Comparison of ENCODE assay signal across 11 mouse cellular contexts in the genomic region with DNA sequence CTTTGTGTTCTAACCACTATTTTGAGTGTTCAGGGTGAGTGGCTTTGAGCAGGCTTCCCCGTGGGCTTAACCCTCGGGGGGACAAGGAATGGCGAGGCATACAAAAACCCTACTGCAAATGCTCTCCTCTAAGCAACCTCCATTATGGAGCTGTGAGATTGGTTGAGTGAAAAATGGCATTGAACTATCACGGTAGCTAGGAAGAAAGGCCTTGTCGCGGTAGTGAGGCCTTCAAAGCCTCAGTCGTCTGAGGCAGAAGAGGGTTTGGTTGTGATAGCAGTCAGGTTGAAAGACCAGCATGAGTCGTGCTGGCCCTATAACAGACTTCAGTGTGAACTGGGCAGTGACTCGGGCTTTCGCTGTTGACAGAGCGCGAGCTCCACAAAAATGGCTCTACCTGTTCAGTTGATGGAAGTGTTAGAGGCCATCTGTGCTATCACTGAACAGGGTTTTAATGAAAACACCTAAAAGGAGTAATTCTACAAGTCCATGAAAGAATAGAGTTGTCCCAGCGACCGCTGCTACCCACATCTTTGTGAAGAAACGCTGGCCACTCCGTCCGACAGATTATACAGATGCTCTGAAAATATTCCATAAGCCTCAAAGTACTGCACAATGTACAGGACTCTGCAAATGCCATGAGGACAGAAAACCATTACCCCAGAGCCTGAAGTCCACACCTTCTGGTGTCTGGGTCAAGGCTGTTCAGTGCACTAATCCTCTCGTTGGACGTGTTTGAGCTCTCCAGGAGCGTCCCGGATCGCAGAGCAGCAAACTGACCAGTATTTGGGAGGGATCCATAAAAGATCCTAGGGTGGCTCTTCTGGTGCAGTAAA. TPM values are rescaled to one million over a fixed set of nuclear protein-coding genes. Genes with fewer than 3 reads are reported as not detected.
DNase-seq lines count a peak whose midpoint lies in the region; ATAC-seq lines count a peak whose summit lies in the region.
"Had no signal": no experiment of that assay in that cellular context is flagged by ENCODE, and none has a peak within 500 bp of the region (broad histone marks: within the 10 kb centered on the region; RNA-seq: fewer than 3 reads in every experiment).

No protein-coding gene starts in this region.

- 0 out of 2 replicates have a peak, but pooled peaks have one; percentile 24 for ATAC-seq in cerebellum, adult (ENCODE audit: insufficient number of reproducible peaks, low FRiP score, low TSS enrichment)
- 0 out of 2 replicates have a peak, but pooled peaks have one; percentile 5 for ATAC-seq in forebrain, embryonic 15.5 days (replicated peaks)
- peak; percentile 26; the same call in 1 of the 2 replicates for ATAC-seq in midbrain, embryonic 16.5 days
- no peak for ATAC-seq in liver, embryonic 11.5 days (replicated peaks; ENCODE audit: low FRiP score)

- H3K4me3 ChIP-seq in forebrain, embryonic 15.5 days = peak overlapping the region; percentile 34
- peak overlapping the region; percentile 1; the same call in 1 of the 2 replicates for H3K4me3 ChIP-seq in midbrain, embryonic 16.5 days (ENCODE audit: low read depth, low read length)
- no peak overlapping the region for H3K4me3 ChIP-seq in liver, embryonic 11.5 days (ENCODE audit: low read depth, low read length)

- H3K9ac ChIP-seq in forebrain, embryonic 15.5 days (replicated peaks) = peak overlapping the region; percentile 24
- H3K9ac ChIP-seq in midbrain, embryonic 16.5 days (ENCODE audit: low read depth, low read length) = peak overlapping the region; percentile 31
- no peak overlapping the region for H3K9ac ChIP-seq in liver, embryonic 11.5 days (ENCODE audit: low read depth, low read length)
- H3K9ac ChIP-seq: heart, embryonic 13.5 days; limb, embryonic 15.5 days had no signal

- DNase-seq in cerebellum, postnatal 14 days = peak; percentile 69 to 75
- DNase-seq in heart, postnatal 10 days = no peak
- DNase-seq in right cerebral cortex, postnatal 10 days (ENCODE audit: low spot score in 2 of 2) = no peak
- no peak for DNase-seq in liver, embryonic 11.5 days (ENCODE audit: low spot score)
- DNase-seq: kidney, adult 9 months had no signal

- H3K27me3 ChIP-seq in forebrain, embryonic 15.5 days = peaks cover 74% of the 10 kb centered on the region
- H3K27me3 ChIP-seq in midbrain, embryonic 16.5 days (ENCODE audit: control insufficient read depth, insufficient read depth, low read depth, low read length) = peaks cover 23% of the 10 kb centered on the region
- peaks cover 88% of the 10 kb centered on the region for H3K27me3 ChIP-seq in liver, embryonic 11.5 days (replicated peaks; ENCODE audit: control insufficient read depth, insufficient read depth, low read length)

- peaks cover 16% of the 10 kb centered on the region for H3K4me1 ChIP-seq in forebrain, embryonic 15.5 days
- peaks cover 9% of the 10 kb centered on the region for H3K4me1 ChIP-seq in midbrain, embryonic 16.5 days (ENCODE audit: control insufficient read depth, insufficient read depth, low read length)
- H3K4me1 ChIP-seq in liver, embryonic 11.5 days (replicated peaks; ENCODE audit: control insufficient read depth, insufficient read depth, low read length) = no peaks in the 10 kb centered on the region

- intact Hi-C loops in heart, postnatal 10 days (cut with DNase I) = no loop called here

- peak overlapping the region; percentile 79 for H3K27ac ChIP-seq in forebrain, embryonic 15.5 days (replicated peaks)
- H3K27ac ChIP-seq in midbrain, embryonic 16.5 days (ENCODE audit: low read length) = peak overlapping the region; percentile 76
- no peak overlapping the region for H3K27ac ChIP-seq in liver, embryonic 11.5 days (ENCODE audit: low read depth, low read length)
- H3K27ac ChIP-seq: heart, embryonic 13.5 days; limb, embryonic 15.5 days had no signal

- H3K9me3 ChIP-seq in forebrain, embryonic 15.5 days = no peaks in the 10 kb centered on the region
- no peaks in the 10 kb centered on the region for H3K9me3 ChIP-seq in midbrain, embryonic 16.5 days (replicated peaks; ENCODE audit: control insufficient read depth, low read length, poor library complexity, severe bottlenecking)
- no peaks in the 10 kb centered on the region for H3K9me3 ChIP-seq in liver, embryonic 11.5 days (ENCODE audit: control insufficient read depth, low read length)
- H3K9me3 ChIP-seq: heart, embryonic 13.5 days; limb, embryonic 15.5 days had no signal

- WGBS in forebrain, embryonic 15.5 days = 29% methylated on average over 22 of the region's 22 CpGs
- 11% methylated on average over 22 of the region's 22 CpGs for WGBS in midbrain, embryonic 16.5 days
- WGBS in liver, embryonic 11.5 days = 6% methylated on average over 22 of the region's 22 CpGs

- no peaks in the 10 kb centered on the region for H3K36me3 ChIP-seq in forebrain, embryonic 15.5 days
- H3K36me3 ChIP-seq in midbrain, embryonic 16.5 days (ENCODE audit: control insufficient read depth, insufficient read depth, low read length) = no peaks in the 10 kb centered on the region
- H3K36me3 ChIP-seq in liver, embryonic 11.5 days (ENCODE audit: control insufficient read depth, insufficient read depth, low read length) = no peaks in the 10 kb centered on the region
- H3K36me3 ChIP-seq: G1E; heart, embryonic 13.5 days; limb, embryonic 15.5 days had no signal

- peak overlapping the region; percentile 47 for H3K4me2 ChIP-seq in forebrain, embryonic 15.5 days (replicated peaks)
- H3K4me2 ChIP-seq in midbrain, embryonic 16.5 days (ENCODE audit: low read length) = peak overlapping the region; percentile 54
- no peak overlapping the region for H3K4me2 ChIP-seq in liver, embryonic 11.5 days

RNA-seq across cellular contexts. Expression of a gene that starts 7.6 kb away (rescaled TPM):
- 46.2 and 55.0 TPM in 2 replicates for polyA plus RNA-seq in forebrain, embryonic 15.5 days (2015; fragmentation: Nextera tagmentation; extraction: Ambion mirVana)
- 55.8 and 154 TPM in 2 replicates for polyA plus RNA-seq in midbrain, embryonic 16.5 days (2015; fragmentation: Nextera tagmentation; extraction: Ambion mirVana)
- total RNA-seq in heart, postnatal 10 days (2021) = not detected
- not detected in 2 replicates for polyA plus RNA-seq in liver, embryonic 11.5 days (2014; fragmentation: Nextera tagmentation; extraction: Ambion mirVana)
- polyA plus RNA-seq: G1E; heart, embryonic 13.5 days had no signal

RNA-seq across cellular contexts. Expression of a gene that starts 11.0 kb away (rescaled TPM):
- 9.6 and 9.8 TPM in 2 replicates for polyA plus RNA-seq in forebrain, embryonic 15.5 days (2015; fragmentation: Nextera tagmentation; extraction: Ambion mirVana)
- polyA plus RNA-seq in midbrain, embryonic 16.5 days (2015; fragmentation: Nextera tagmentation; extraction: Ambion mirVana) = 9.1 and 20.6 TPM in 2 replicates
- total RNA-seq in heart, postnatal 10 days (2021) = under 1 TPM; 0.10 to 0.12 TPM
- 0.04 and 0.06 TPM in 2 replicates for polyA plus RNA-seq in liver, embryonic 11.5 days (2014; fragmentation: Nextera tagmentation; extraction: Ambion mirVana)
- polyA plus RNA-seq: G1E; heart, embryonic 13.5 days had no signal

Comparison
In these comparisons a context has a peak if more than half of its experiments do, and no peak if none do; other contexts are left out.
1. DNase-seq: peak in cerebellum, postnatal 14 days (2 of 2); none in heart, postnatal 10 days (0 of 2), right cerebral cortex, postnatal 10 days (0 of 2) and liver, embryonic 11.5 days (single experiment).
2. RNA of a gene that starts 7.6 kb away (polyA plus RNA-seq): 55.8 to 154 TPM in midbrain, embryonic 16.5 days and 46.2 to 55.0 TPM in forebrain, embryonic 15.5 days; not detected in liver, embryonic 11.5 days; every median in the first group is over 10 times any median in the second.